Mouse (Mus musculus): ENCODE data around the gene Ttn. TPM values are rescaled to one million over a fixed set of nuclear protein-coding genes. Genes with fewer than 3 reads are reported as not detected.

Gene Ttn
- polyA plus RNA-seq, 1 experiment, result under 0.01 TPM

GRCm38 (mm10) chr2:76748696-76749095 is 233.7 kb downstream of the Ttn start:
- Histone ChIP-seq H3K4me3 (replicated peaks) (no peak overlapping the region), H3K4me1 (ENCODE audit: control insufficient read depth) (no peaks in the 10 kb centered on the region), H3K27me3 (ENCODE audit: control insufficient read depth) (no peaks in the 10 kb centered on the region), H3K9me3 (ENCODE audit: control insufficient read depth, low read length) (peaks cover 100% of the 10 kb centered on the region), H3K36me3 (ENCODE audit: control insufficient read depth) (no peaks in the 10 kb centered on the region)
- TF ChIP-seq TAL1 (IDR thresholded peaks at IDR 0.05; ENCODE audit: low read length) (no peak), GATA1 (IDR thresholded peaks at IDR 0.05; ENCODE audit: low read length) (no peak)

- TF ChIP-seq TAL1 (IDR thresholded peaks at IDR 0.05; ENCODE audit: low read length), result no peak
- TF ChIP-seq GATA1 (IDR thresholded peaks at IDR 0.05; ENCODE audit: low read length), result no peak
- Histone ChIP-seq H3K27me3 (ENCODE audit: control insufficient read depth) (no peaks in the 10 kb centered on the region), H3K9me3 (ENCODE audit: control insufficient read depth, low read length) (peaks cover 71% of the 10 kb centered on the region), H3K4me1 (ENCODE audit: control insufficient read depth) (no peaks in the 10 kb centered on the region), H3K4me3 (replicated peaks) (no peak overlapping the region), H3K36me3 (ENCODE audit: control insufficient read depth) (no peaks in the 10 kb centered on the region)
Measured at GRCm38 (mm10) chr2:76719650-76720049, 262.7 kb downstream of the Ttn start.

- TF ChIP-seq GATA1 (IDR thresholded peaks at IDR 0.05; ENCODE audit: low read length) (no peak), TAL1 (IDR thresholded peaks at IDR 0.05; ENCODE audit: low read length) (no peak)
- H3K4me1 ChIP-seq (ENCODE audit: control insufficient read depth), result no peaks in the 10 kb centered on the region
- peaks cover 82% of the 10 kb centered on the region for H3K9me3 ChIP-seq (ENCODE audit: control insufficient read depth, low read length)
Measured at GRCm38 (mm10) chr2:76714984-76715383, 267.4 kb downstream of the Ttn start.

GRCm38 (mm10) chr2:76708512-76708911 is 273.8 kb downstream of the Ttn start:
- no peak for TF ChIP-seq TAL1 (IDR thresholded peaks at IDR 0.05; ENCODE audit: low read length)
- Histone ChIP-seq H3K9me3 (ENCODE audit: control insufficient read depth, low read length) (peaks cover 54% of the 10 kb centered on the region), H3K36me3 (ENCODE audit: control insufficient read depth) (no peaks in the 10 kb centered on the region), H3K4me1 (ENCODE audit: control insufficient read depth) (no peaks in the 10 kb centered on the region), H3K4me3 (replicated peaks) (no peak overlapping the region), H3K27me3 (ENCODE audit: control insufficient read depth) (no peaks in the 10 kb centered on the region; the same call in 1 of the 2 replicates)

More at GRCm38 (mm10) chr2:76714984-76715383, 267.4 kb downstream of the Ttn start:
- no peaks in the 10 kb centered on the region for H3K36me3 ChIP-seq (ENCODE audit: control insufficient read depth)
- no peak overlapping the region for H3K4me3 ChIP-seq (replicated peaks)
- no peaks in the 10 kb centered on the region; the same call in 1 of the 2 replicates for H3K27me3 ChIP-seq (ENCODE audit: control insufficient read depth)

GRCm38 (mm10) chr2:76705655-76706054 is 276.7 kb downstream of the Ttn start:
- Histone ChIP-seq H3K4me3 (replicated peaks) (no peak overlapping the region), H3K36me3 (ENCODE audit: control insufficient read depth) (no peaks in the 10 kb centered on the region), H3K27me3 (ENCODE audit: control insufficient read depth) (no peaks in the 10 kb centered on the region; the same call in 1 of the 2 replicates), H3K9me3 (ENCODE audit: control insufficient read depth, low read length) (peaks cover 26% of the 10 kb centered on the region), H3K4me1 (ENCODE audit: control insufficient read depth) (no peaks in the 10 kb centered on the region)
- TF ChIP-seq TAL1 (IDR thresholded peaks at IDR 0.05; ENCODE audit: low read length) (no peak), GATA1 (IDR thresholded peaks at IDR 0.05; ENCODE audit: low read length) (no peak)

GRCm38 (mm10) chr2:76702751-76703150 is 279.6 kb downstream of the Ttn start:
- TF ChIP-seq TAL1 (IDR thresholded peaks at IDR 0.05; ENCODE audit: low read length) (no peak), GATA1 (IDR thresholded peaks at IDR 0.05; ENCODE audit: low read length) (no peak)
- Histone ChIP-seq H3K27me3 (ENCODE audit: control insufficient read depth) (no peaks in the 10 kb centered on the region), H3K4me1 (ENCODE audit: control insufficient read depth) (no peaks in the 10 kb centered on the region), H3K36me3 (ENCODE audit: control insufficient read depth) (no peaks in the 10 kb centered on the region), H3K9me3 (ENCODE audit: control insufficient read depth, low read length) (peaks cover 3% of the 10 kb centered on the region; the same call in 1 of the 2 replicates), H3K4me3 (replicated peaks) (no peak overlapping the region)

GRCm38 (mm10) chr2:76702188-76702587 is 280.2 kb downstream of the Ttn start:
- no peak overlapping the region for H3K4me3 ChIP-seq (replicated peaks)
- H3K36me3 ChIP-seq (ENCODE audit: control insufficient read depth), result no peaks in the 10 kb centered on the region
- TF ChIP-seq TAL1 (IDR thresholded peaks at IDR 0.05; ENCODE audit: low read length), result no peak
- TF ChIP-seq GATA1 (IDR thresholded peaks at IDR 0.05; ENCODE audit: low read length), result no peak
- H3K27me3 ChIP-seq (ENCODE audit: control insufficient read depth), result no peaks in the 10 kb centered on the region
- H3K4me1 ChIP-seq (ENCODE audit: control insufficient read depth), result no peaks in the 10 kb centered on the region
- peaks cover 3% of the 10 kb centered on the region; the same call in 1 of the 2 replicates for H3K9me3 ChIP-seq (ENCODE audit: control insufficient read depth, low read length)

- H3K27me3 ChIP-seq (ENCODE audit: control insufficient read depth), result no peaks in the 10 kb centered on the region
- peaks cover 38% of the 10 kb centered on the region for H3K36me3 ChIP-seq (ENCODE audit: control insufficient read depth)
- no peak for TF ChIP-seq GATA1 (IDR thresholded peaks at IDR 0.05; ENCODE audit: low read length)
- no peak for TF ChIP-seq TAL1 (IDR thresholded peaks at IDR 0.05; ENCODE audit: low read length)
- no peaks in the 10 kb centered on the region for H3K9me3 ChIP-seq (ENCODE audit: control insufficient read depth, low read length)
- no peaks in the 10 kb centered on the region for H3K4me1 ChIP-seq (ENCODE audit: control insufficient read depth)
- H3K4me3 ChIP-seq (replicated peaks), result no peak overlapping the region
Measured at GRCm38 (mm10) chr2:76695290-76695689, 287.1 kb downstream of the Ttn start.

GRCm38 (mm10) chr2:76693765-76694164 is 288.6 kb downstream of the Ttn start:
- Histone ChIP-seq H3K4me1 (ENCODE audit: control insufficient read depth) (no peaks in the 10 kb centered on the region), H3K36me3 (ENCODE audit: control insufficient read depth) (peaks cover 43% of the 10 kb centered on the region), H3K27me3 (ENCODE audit: control insufficient read depth) (no peaks in the 10 kb centered on the region), H3K4me3 (replicated peaks) (no peak overlapping the region), H3K9me3 (ENCODE audit: control insufficient read depth, low read length) (no peaks in the 10 kb centered on the region)
- TF ChIP-seq TAL1 (IDR thresholded peaks at IDR 0.05; ENCODE audit: low read length) (no peak), GATA1 (IDR thresholded peaks at IDR 0.05; ENCODE audit: low read length) (no peak)
